Mouse (Mus musculus): Measurements from ENCODE around the gene Sebox.

The Sebox gene

DNA sequence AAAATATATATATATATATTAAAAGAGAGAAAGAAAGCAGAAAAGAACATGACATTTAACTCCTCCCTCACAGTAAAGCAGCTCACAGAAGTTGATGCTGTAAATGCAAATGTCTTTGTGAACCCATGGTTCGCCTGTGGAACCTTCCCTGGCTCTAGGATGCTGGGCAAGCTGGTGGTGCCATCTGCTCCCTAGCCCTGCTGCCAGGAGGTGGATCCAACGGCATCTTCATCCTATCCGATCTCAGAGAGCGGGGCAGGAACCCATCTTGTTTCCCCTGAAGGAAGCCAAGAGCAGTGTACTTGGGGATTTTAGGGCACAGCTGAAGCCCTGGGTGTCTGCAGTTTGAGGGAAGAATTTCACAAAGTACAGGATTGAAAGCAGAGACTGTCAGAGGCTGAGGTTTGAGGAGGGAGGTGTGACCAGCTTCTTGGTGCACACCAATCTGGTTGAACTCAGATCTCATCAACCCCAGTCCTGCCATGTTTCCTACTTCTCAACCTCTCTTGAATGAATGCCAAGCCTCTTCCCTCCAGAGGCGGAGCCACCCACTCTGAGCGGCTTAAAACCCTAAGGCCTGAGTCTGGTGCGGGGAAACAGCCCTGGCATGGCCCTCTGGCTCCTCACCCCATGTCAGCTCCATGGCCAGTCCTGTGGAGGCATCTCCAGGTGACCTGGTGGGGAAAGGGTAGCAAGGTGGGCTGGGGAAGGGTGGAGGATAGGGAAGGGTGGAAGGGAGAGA, at the start of gene Sebox:
Gene Sebox (plus strand): TSS at position 539 of the 742 bp plus-strand sequence.
- no peak for DNase-seq (ENCODE audit: low read depth)

DNA sequence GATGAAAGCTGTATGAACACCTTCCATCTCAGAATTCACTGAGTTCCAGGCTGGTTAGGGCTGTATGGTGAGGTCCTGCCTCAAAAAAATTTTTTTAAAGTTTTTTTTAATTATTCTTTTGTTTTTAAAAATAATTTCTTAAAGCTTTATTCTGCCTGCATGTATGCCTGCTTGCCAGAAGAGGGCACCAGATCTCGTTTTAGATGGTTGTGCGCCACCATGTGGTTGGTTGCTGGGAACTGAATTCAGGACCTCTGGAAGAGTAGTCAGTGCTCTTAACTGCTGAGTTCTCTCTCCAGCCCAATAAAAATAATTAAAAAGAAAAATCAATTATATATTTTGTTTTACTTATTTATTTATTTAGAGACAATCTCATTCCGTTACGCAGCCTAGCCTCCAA, 49.6 kb upstream of the Sebox start:
- peak; percentile 63 for DNase-seq (ENCODE audit: low read depth)

DNA sequence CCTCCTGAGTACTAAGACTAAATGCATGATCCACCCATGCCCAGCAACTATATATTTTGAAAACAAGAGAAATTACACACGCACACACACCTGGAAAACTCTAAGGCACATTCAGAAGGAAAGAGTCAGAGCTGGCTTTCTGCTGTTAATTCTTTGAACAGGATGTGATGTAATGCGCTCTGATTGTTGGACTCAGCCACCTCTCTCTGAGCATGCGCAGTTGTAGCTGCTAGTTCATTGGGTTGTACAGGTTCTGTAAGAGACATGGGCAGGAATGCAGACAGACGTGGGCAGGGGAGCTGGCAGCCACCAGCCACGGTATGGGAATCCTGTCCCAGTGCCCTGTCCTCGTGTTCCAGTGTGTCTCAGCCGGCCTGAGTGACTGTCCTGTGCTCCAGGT, 49.0 kb upstream of the Sebox start:
- DNase-seq (ENCODE audit: low read depth): no peak

DNA sequence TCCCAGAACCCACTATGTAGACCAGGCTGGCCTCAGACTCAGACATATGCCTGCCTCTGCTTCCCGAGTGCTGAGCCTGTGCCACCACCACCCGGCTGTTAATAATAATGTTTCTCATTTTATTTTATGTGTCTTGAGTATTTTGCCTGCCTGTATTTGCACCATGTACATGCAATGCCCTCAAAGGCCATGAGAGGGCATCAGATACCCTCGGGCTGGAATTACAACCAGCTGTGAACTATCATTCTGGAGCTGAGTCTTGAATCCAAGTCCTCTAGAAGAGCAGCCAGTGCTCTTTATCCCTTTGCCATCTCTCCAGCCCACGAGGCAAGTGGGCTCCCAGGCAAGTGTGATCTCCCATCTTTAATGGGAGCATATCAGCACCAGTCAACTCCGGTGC, 47.9 kb upstream of the Sebox start:
- DNase-seq (ENCODE audit: low read depth): peak; percentile 38

DNA sequence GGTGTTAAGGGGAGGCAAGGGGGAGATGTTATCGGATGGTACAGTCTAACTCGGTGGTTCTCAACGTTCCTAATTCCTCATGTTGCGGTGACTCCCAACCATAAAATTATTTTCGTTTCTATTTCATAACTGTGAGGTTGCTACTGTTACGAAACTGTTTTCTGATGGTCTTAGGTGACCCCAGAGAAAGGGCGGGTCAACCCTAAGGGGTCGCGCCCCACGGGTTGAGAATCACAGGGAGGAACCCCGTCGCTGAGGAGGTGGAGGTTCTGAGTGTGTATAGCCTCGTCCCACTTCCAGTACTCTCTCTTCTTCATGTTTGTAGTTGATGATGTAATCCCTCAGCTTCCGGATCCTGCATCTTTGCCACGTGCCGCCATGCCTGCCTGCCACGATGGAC, 44.5 kb upstream of the Sebox start:
- no peak for DNase-seq (ENCODE audit: low read depth)

DNA sequence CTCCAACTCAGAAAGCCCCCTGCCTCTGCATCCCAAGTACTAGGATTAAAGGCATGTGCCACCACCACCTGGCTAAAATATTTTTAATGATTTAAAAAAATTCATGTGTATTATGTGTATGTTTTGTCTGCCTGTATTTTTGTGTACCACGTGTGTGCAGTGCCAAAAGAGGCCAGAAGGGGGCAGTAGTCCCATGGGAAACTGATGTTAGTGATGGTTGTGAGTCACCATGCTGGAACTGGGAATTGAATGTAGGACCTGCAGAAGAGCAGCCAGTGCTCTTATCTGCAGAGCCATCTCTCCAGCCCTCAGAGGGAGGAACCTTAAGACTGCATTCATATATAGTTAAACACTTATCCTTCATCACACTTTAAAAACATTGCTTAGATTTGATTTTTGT, 41.4 kb upstream of the Sebox start:
- no peak for DNase-seq (ENCODE audit: low read depth)

DNA sequence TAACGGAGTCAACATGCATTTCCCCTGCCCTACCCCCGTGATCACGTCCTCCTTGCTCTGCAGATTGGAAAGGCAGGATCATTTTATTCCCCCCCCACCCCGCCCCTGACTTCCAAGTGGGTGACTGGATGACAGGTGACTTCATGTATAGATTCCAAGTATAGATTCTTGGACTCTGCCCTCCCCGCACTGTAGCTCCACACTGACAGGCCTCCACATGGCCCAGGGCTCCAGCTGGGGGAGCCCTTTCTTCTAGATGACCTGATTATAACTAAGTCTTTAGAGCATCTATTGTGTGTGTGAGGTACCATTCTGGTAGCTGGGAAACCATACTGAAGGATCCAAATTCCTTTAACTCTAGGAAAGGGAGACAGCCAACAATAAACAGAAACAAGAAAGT, 40.6 kb upstream of the Sebox start:
- no peak for DNase-seq (ENCODE audit: low read depth)

DNA sequence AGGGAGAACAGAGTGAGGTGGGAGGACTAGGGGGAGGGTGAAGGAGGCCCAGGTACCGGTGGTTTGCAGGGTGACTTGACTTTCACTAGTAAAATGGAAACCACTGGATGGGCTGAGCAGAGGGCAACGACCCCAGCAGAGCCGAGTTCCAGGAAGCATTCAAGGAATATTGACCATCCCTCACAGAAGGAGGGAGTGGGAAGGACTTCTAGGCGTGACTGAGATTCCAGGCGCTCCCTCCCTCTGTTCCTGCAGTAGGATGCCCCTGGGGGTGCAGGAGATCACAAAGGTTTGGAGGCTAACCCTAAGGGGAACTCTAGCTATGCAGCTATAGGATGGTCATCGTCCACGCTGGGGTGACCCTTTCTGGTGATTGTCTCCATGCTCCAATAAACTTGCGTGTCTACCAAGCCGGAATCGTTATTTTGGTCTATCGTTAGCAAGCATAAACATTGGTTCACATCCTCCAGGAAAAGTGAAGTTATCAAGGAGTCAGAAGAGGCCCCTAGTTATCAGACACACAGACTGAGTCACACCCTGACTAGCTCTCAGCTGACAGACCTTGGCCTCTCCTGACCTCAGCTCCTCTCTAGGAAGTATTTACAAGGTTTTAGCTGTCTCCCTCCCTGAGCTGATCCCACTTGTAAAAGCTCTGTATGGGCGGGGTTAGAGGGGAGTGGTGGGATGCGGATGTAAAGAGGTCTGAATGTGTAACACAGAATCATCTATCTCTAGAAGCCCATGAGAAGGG, 39.8 kb upstream of the Sebox start:
- DNase-seq (ENCODE audit: low read depth): peak; percentile 48

DNA sequence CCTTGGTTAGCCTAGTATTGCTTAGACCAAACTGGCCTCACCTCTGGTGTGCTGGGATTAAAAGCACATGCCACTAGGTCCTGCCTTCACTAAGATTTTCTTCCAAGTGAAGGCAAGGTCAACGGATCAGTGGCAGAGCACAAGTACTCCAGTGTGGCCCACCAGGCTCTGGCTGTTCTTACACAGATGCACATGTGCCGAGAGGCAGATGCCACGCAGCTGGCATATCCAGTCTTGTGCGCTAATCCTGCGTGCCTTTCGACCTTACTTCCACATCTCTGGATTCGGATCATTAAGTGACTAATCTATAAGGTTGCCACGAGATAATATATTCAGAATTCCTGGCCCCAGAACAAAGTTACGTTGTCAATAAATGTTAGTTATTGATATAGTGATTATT, 38.1 kb upstream of the Sebox start:
- DNase-seq (ENCODE audit: low read depth): no peak

DNA sequence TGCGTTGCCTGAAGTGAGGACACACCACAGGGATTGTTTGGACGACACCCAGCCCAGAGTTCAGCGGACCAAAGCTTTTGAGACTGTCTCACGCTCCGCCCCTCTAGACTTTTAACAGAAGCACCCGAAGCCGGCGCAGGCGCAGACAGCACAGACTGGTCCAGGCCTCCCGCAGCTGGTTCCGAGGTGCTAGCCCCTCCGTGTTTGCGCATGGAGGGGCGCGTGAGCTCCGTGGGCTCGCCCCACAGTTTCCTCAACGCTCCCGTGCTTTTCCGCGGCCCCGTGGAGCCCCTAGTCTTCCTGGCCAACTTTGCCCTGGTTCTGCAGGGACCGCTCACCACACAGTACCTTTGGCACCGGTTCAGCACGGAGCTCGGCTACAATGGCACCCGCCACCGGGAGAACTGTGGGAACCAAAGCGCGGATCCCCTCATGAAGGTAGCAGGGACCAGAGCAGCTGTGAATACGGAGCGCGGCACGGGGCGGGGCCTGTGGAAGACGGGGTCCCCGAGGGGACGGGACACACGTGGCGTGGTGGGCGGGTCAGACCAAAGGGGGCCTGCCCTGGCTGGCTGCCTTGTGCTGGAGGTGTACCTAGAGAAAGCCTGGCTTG, 37.6 kb upstream of the Sebox start, which contains the start of gene Slc46a1:
Gene Slc46a1 (plus strand): TSS at position 130 of the 613 bp plus-strand sequence.
- DNase-seq (ENCODE audit: low read depth): peak; percentile 50

DNA sequence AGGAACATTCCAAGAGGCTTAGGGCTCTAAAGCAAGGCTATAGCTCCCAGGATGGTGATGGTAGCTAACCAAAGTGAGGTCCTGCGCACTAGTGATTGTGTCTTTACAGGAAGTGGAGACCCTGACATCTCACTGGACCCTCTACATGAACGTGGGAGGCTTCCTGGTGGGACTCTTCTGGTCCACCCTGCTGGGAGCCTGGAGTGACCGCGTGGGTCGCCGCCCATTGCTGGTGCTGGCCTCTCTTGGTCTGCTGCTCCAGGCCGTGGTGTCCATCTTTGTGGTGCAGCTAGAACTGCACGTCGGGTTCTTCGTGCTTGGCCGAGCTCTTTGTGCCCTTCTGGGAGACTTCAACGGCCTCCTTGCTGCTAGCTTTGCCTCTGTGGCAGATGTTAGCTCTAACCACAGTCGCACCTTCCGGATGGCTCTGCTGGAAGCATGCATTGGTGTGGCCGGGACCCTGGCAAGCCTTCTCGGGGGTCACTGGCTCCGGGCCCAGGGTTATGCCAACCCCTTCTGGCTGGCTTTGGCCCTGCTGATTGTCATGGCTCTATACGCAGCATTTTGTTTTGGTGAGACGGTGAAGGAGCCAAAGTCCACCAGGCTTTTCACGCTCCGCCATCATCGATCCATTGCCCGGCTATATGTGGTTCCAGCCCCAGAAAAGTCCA, 36.9 kb upstream of the Sebox start:
- DNase-seq (ENCODE audit: low read depth): no peak

DNA sequence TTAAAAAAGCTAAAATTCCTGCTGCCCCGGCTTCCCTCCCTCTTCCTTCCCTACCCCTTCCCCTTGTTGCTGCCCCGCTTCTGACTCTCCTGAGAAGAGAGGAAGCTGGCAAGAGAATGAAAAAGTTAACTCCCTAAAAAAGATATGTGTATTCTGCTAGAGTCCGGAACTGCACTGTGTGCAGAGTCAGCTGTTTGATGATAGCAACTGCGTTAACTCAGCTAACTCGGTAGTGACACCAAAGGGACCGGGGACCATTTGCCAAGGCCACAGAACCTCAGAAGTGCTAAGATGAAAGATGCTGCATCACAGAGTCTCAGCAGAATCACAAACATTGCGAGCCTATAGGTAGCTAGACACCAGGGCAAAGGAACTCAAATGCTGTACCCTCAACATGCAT, 35.7 kb upstream of the Sebox start:
- no peak for DNase-seq (ENCODE audit: low read depth)

DNA sequence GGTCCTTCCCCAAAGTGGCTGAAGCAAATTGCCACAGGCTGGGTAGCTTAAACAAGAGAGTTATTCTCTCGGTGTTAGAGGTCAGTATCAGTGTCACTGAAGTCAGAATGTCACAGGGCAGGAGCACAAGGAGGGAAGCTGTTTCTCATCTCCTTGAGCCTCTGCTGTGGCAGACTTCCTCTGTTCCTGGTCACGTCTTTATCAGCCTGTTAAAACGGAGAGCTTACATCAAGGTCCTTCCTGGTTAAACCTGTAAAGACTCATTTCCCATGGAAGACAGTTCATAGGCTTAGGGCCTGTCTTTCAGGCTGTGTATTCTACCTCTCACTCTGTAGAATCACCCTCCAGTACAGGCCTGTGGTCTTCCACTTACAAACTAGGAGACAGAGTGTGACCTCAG, 35.3 kb upstream of the Sebox start:
- no peak for DNase-seq (ENCODE audit: low read depth)

DNA sequence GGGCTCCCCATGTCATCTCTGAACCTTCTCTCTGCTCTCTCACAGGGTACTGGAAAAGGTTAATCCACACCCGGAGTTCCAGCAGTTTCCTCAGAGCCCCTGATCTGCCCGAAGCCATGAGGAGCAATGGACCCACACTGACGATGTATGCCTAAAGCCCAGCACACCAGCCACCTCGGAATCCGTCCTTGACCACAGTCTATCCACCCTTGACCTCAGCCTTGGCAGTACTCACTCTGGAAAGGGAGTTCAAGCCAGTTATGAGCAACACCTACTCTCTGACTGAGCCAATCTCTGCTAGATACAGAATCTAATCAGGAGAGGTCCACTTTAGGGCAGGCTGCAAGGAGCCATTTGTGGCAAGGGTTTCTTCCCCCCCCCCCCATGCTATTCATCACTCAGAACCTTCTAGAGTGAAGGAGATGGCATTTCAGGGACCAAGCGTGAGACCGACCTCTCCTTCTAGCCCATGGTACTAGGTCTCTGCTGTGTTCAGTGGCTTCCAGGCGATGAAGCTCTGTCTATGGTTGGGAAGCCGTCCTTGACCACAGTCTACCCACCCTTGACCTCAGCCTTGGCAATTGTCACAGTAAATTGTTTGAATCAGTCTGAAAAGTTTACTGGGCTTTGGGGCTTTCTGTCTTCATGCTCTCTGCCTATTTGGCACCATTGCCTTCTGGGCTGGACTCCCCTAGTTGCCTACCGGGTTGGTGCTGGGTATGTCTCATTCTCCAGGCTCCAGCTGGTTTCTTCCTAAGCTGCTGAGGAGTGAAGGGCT, 31.7 kb upstream of the Sebox start:
- DNase-seq (ENCODE audit: low read depth): no peak

DNA sequence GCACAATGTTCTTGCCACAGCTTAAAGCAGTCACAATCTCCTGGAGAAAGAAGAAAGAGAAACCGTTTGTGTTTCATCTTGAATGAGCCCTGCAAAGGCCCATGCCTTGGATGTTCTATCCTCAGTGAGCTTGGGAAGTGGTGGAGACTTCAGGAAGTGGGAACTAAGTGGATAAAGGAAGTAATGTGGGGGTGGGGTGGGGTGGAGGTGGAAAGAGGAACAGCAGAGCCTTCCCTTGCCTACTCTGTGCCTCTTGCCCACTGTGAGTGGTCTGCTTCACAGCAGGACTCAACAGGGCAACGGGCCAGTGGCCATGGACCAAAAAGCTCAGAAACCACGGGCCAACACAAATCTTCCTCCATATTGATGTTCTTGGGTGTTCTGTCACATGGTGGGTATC, 28.0 kb upstream of the Sebox start:
- no peak for DNase-seq (ENCODE audit: low read depth)

DNA sequence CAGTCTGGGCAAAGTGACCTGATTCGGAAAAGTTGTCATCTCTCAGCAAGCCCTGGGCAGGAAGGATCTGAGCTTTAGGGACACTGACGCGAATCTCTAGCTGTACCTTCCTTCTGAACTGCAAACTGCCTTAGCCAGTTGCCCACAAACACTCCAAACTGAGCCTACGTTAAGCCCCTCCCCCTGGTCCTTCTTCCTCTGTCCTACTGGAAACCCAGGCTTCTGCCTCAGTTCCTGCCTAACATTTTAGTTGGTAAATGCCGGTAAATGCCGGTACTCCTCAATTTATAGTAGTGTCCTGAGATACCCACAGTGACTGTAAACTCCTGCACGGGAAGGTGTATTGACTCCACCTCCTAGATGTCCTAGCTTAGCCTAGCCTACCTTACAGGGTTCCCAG, 19.6 kb upstream of the Sebox start:
- no peak for DNase-seq (ENCODE audit: low read depth)

DNA sequence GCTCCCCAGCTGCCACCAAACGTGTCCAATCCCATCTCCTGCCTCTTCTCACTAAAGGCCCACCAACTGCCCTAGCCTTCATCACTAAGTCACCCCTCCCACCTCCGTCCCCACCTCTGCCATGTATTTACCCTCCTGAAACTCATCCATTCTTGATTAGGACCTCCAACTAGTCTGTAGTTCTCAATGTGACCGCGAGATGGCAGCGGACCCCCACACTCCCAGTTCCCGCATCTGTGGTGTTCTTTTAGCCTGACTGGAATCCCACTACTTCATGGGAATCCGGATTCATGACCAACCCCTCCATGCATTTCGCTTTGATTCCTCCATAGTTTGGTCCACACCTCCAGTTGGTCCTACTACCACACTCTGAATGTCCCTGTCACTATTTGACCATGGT, 15.1 kb upstream of the Sebox start:
- DNase-seq (ENCODE audit: low read depth): peak; percentile 47

DNA sequence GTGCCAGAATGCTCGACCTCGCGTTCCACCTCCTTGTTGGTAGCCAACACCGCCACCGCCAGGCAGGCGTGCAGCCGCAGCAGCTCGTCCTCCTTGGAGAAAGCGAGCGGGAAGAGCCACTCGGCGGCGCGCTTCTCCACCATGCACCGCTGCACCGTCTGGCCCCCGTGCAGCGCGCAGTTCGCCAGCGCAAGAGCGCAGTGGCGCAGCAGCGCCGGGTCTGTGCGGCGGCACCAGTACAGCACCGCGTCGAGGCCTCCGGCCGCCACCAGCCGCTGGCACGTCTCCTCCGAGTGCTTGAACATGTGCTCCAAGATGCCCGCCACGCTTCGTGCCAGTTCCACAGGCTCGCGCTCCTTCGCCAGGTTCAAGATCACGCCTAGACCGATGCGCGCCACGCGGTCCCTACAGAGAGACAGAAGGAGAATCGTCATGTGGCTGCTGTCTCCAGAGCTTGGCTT, 12.4 kb upstream of the Sebox start:
- no peak for DNase-seq (ENCODE audit: low read depth)

DNA sequence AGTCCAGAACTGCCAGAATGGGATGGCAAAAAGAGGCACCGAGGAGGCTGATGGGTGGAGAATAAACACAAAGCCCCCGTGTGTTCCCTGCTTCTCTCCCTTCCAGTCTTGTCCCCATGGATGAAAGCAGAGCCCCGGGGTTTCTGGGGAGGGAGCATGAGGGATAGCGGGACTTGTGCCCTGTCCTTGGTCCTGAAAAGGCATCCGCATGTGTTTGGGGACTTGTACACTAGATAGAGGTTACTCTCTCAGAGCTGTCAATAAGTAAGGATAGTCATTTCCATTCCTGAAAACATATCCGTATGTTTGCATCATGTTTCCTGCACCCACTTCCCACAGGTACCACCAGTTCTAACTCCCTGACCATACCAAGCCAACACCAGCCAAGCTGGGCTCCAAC, 7.3 kb upstream of the Sebox start:
- peak; percentile 46 for DNase-seq (ENCODE audit: low read depth)

DNA sequence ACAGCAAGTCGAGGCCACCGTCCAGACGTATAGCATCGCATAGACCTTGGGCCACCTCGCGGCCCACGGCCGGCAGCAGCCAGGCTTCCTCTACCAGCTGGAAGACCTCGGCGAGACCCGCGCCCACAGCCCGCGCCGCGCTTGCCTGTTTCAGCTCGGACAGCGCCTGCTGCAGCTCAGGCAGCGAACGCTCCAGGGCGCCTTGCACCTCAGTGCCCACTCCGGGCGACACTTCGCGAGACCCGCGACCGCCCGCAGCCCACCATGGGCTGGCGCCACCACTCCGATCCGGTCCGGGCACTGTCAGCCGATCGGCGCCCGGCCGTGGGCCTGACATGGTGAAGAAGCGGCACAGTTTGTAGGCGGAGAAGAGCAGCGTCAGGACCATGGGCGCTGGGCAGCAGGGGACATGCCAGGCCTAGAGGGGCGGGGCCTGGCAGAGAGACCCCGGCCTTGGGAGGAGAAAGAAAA, 6.1 kb upstream of the Sebox start:
- DNase-seq (ENCODE audit: low read depth): no peak

Measured in c-Kit-positive CD71-positive TER-119-negative erythroid progenitor cells, embryonic 14.5 days (primary cell).